Mouse (Mus musculus): ENCODE data around the gene Cd24a. TPM values are rescaled to one million over a fixed set of nuclear protein-coding genes. Genes with fewer than 3 reads are reported as not detected.
A peak's percentile ranks its signal among the peaks of the same experiment; 100 is the strongest.

Gene Cd24a
- polyA plus RNA-seq, 1 experiment from 2014 or later, result 938 TPM

DNA sequence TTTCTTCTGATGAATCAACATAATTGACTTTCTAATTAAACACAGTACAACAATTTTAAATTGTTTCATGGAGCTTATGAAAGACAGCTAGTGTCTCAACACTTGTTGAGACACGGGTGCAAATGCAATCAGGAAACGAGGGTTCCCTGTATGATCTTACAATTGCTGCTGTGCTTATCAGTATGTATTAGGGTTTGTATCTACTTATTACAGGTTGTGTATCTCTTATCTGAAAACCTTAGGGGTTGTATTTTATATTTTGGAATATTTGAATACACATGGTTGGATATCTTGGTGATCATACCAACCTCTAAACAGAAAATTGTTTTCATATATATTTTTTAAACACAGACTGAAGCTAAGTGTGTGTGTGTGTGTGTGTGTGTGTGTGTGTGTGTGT, 16.1 kb downstream of the Cd24a start:
- Histone ChIP-seq H3K9me3 (replicated peaks; ENCODE audit: control insufficient read depth, low read length) (no peaks in the 10 kb centered on the region), H3K27ac (ENCODE audit: low read length) (peak overlapping the region; percentile 97), H3K4me2 (ENCODE audit: low read depth, low read length) (peak overlapping the region; percentile 57), H3K4me3 (ENCODE audit: low read depth, low read length) (peak overlapping the region; percentile 65), H3K36me3 (ENCODE audit: control insufficient read depth, insufficient read depth) (no peaks in the 10 kb centered on the region), H3K9ac (ENCODE audit: low read depth, low read length) (peak overlapping the region; percentile 71), H3K4me1 (ENCODE audit: control insufficient read depth, low read depth, low read length) (peaks cover 73% of the 10 kb centered on the region), H3K27me3 (ENCODE audit: control insufficient read depth, insufficient read depth, low read depth, low read length) (no peaks in the 10 kb centered on the region)
- peak; percentile 33; the same call in 1 of the 2 replicates for ATAC-seq (ENCODE audit: low read depth)
- 15% methylated on average over 2 of the region's 2 CpGs for WGBS (ENCODE audit: insufficient replicate concordance)

DNA sequence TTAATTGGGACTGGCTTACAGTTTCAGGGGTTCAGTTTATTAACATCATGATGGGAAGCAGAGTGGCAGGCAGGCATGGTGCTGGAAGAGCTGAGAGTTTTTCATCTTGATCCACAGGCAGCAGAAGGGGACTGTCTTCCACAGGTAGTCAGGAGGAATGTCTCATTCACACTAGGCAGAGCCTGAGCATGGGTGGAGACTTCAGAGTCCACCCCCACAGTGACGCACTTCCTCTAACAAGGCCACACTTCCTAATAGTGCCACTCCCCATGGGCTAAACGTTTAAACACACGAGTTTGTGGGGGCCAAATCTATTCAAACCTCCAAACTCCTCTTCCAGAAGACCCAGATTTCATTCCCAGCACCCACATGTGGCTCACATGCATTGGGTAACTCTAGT, 16.8 kb downstream of the Cd24a start:
- H3K27me3 ChIP-seq (ENCODE audit: control insufficient read depth, insufficient read depth, low read depth, low read length), result no peaks in the 10 kb centered on the region
- ATAC-seq (ENCODE audit: low read depth), result peak; percentile 71
- no peaks in the 10 kb centered on the region for H3K9me3 ChIP-seq (replicated peaks; ENCODE audit: control insufficient read depth, low read length)
- H3K4me1 ChIP-seq (ENCODE audit: control insufficient read depth, low read depth, low read length), result peaks cover 71% of the 10 kb centered on the region
- WGBS (ENCODE audit: insufficient replicate concordance), result 39% methylated on average over 3 of the region's 3 CpGs
- peak overlapping the region; percentile 56 for H3K4me2 ChIP-seq (ENCODE audit: low read depth, low read length)
- H3K36me3 ChIP-seq (ENCODE audit: control insufficient read depth, insufficient read depth), result no peaks in the 10 kb centered on the region; the same call in 1 of the 2 replicates
- H3K27ac ChIP-seq (ENCODE audit: low read length), result peak overlapping the region; percentile 82
- peak overlapping the region; percentile 51 for H3K9ac ChIP-seq (ENCODE audit: low read depth, low read length)
- H3K4me3 ChIP-seq (ENCODE audit: low read depth, low read length), result peak overlapping the region; percentile 53

DNA sequence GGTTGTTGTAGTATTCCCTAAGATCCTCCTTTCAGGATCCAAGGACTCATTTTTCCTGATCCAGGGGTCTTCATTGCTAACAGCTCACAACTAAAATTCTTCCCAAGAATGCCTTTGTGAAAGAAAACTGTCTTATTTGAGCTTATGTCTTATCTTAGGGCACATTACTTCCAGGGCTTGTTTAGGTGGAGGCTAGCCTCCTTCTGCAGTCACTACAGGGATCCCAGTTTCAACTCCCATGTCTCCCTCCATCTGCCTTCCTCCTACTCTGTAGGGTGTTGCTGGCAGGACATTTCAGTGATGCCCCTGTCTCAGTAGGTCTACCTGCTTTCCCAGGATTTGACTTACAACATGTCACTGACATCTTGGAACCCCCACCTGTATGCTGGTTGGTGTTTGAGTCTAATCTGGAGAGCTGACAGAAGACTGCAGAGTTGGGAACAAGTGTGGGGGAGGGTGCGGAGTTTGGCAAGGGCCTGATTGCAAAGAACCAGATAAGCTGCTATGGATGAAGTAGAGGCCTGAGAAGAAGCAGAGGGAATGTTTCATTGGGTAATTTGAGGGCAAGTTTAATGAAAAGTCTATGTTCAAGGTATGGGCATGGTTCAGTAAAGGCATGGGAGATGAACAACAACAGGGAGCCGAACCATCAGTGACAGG, 20.1 kb downstream of the Cd24a start:
- 40% methylated on average over 2 of the region's 2 CpGs for WGBS (ENCODE audit: insufficient replicate concordance)
- peak overlapping the region; percentile 75 for H3K27ac ChIP-seq (ENCODE audit: low read length)
- H3K27me3 ChIP-seq (ENCODE audit: control insufficient read depth, insufficient read depth, low read depth, low read length), result no peaks in the 10 kb centered on the region
- peaks cover 52% of the 10 kb centered on the region for H3K4me1 ChIP-seq (ENCODE audit: control insufficient read depth, low read depth, low read length)
- no peaks in the 10 kb centered on the region for H3K9me3 ChIP-seq (replicated peaks; ENCODE audit: control insufficient read depth, low read length)
- peak overlapping the region; percentile 57 for H3K4me2 ChIP-seq (ENCODE audit: low read depth, low read length)
- H3K4me3 ChIP-seq (ENCODE audit: low read depth, low read length), result peak overlapping the region; percentile 27
- no peaks in the 10 kb centered on the region; the same call in 1 of the 2 replicates for H3K36me3 ChIP-seq (ENCODE audit: control insufficient read depth, insufficient read depth)
- H3K9ac ChIP-seq (ENCODE audit: low read depth, low read length), result peak overlapping the region; percentile 29
- peak; percentile 80 for ATAC-seq (ENCODE audit: low read depth)

DNA sequence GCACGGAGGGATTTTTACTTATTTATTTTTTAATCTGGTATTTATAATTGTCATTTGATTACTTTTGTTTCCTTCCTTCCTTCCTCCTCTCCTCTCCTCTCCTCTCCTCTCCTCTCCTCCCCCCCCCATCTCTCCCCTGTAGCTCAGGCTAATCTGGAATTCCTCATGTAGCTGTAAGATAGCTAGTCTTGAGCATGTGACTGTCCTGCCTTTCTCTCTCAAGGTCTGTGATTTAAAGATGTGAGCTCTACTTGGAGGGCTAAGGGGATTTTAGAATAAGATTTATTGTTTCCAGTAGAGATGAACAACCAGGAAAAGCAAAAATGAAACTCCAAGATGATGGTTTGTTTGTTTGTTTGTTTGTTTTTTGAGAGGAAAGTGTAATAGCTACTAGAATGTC, 23.0 kb downstream of the Cd24a start:
- Histone ChIP-seq H3K9me3 (replicated peaks; ENCODE audit: control insufficient read depth, low read length) (no peaks in the 10 kb centered on the region), H3K4me2 (ENCODE audit: low read depth, low read length) (no peak overlapping the region), H3K4me3 (ENCODE audit: low read depth, low read length) (no peak overlapping the region), H3K4me1 (ENCODE audit: control insufficient read depth, low read depth, low read length) (peaks cover 45% of the 10 kb centered on the region), H3K27me3 (ENCODE audit: control insufficient read depth, insufficient read depth, low read depth, low read length) (no peaks in the 10 kb centered on the region), H3K36me3 (ENCODE audit: control insufficient read depth, insufficient read depth) (peaks cover 6% of the 10 kb centered on the region), H3K9ac (ENCODE audit: low read depth, low read length) (no peak overlapping the region), H3K27ac (ENCODE audit: low read length) (no peak overlapping the region)
- no peak for ATAC-seq (ENCODE audit: low read depth)
- WGBS (ENCODE audit: insufficient replicate concordance), result 90% methylated on average over 1 of the region's 1 CpGs

DNA sequence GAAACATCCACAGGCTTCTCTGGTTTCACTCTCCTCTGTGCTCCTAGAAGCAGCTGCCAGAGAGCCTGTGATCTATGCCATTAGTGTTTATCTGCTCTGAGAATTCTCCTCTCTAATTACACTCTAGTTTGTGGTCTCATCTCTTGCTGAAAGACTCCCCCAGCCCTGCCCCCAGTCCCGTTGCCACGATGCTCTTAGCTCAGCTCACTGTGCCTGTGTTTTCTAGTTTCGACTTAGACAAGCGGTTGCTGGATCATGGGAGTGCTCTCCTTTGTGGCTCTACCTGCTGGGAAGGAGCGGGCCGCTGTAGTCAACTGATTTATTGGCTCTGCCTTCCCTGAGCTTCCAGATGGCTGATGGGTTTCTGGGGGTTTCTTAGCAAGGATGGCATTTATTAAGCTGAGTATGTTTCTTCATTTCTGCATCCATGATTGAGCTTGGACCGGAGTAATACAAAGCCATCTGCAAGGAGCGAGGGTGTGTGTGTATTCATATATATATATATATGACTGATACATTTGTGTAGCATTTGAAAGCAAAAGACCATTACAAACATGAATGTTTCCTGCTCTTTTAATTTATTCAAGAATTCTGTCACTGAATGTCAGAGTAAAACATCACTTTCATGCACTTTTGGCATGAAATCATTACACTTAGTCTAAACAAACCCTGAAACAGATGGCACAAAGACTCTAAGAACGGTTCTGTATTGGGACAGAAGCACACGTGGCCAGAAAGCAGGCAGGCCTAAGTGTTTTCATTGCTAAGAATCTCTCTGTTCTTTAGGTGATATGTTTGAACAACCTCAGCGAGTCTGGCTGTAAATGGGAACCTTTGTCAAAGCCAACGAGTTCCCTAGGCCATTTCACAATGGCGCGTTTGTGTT, 23.7 kb downstream of the Cd24a start:
- Histone ChIP-seq H3K36me3 (ENCODE audit: control insufficient read depth, insufficient read depth) (peaks cover 8% of the 10 kb centered on the region), H3K27ac (ENCODE audit: low read length) (no peak overlapping the region), H3K4me3 (ENCODE audit: low read depth, low read length) (no peak overlapping the region), H3K9ac (ENCODE audit: low read depth, low read length) (no peak overlapping the region), H3K27me3 (ENCODE audit: control insufficient read depth, insufficient read depth, low read depth, low read length) (no peaks in the 10 kb centered on the region), H3K9me3 (replicated peaks; ENCODE audit: control insufficient read depth, low read length) (no peaks in the 10 kb centered on the region), H3K4me1 (ENCODE audit: control insufficient read depth, low read depth, low read length) (peaks cover 45% of the 10 kb centered on the region), H3K4me2 (ENCODE audit: low read depth, low read length) (no peak overlapping the region)
- whole genome bisulfite sequencing (ENCODE audit: insufficient replicate concordance), result 53% methylated on average over 14 of the region's 14 CpGs
- no peak for ATAC-seq (ENCODE audit: low read depth)

DNA sequence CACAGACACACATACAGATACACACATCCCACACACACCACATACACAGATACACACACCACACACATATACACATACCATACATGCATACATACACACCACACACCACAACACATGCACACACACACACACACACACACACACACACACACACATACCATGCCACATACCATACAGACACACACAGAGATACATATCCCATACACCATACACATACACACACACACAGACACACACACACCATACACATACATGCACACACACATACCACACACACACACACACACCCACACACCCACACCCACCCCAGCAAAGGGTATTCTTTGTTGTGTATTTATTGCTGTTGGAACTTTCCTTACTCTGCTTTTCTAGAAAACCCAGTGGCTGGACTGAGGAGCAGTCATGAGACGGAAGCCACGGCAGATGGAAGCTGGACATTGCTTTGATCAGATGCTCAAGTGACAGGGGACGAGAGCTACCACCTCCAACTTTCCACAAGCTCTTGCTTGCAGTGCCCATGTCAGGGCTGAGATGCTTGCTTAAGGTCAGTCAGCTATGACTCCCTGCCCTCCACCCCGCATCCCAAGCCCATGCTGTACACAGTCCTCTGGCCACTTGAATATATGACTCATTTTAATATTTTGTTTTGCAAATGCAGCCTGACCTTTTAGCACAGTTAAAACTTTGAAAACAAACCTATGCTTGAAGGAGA, 26.0 kb downstream of the Cd24a start:
- Histone ChIP-seq H3K27me3 (ENCODE audit: control insufficient read depth, insufficient read depth, low read depth, low read length) (no peaks in the 10 kb centered on the region), H3K9ac (ENCODE audit: low read depth, low read length) (no peak overlapping the region), H3K9me3 (replicated peaks; ENCODE audit: control insufficient read depth, low read length) (no peaks in the 10 kb centered on the region), H3K36me3 (ENCODE audit: control insufficient read depth, insufficient read depth) (peaks cover 9% of the 10 kb centered on the region), H3K4me2 (ENCODE audit: low read depth, low read length) (no peak overlapping the region), H3K4me1 (ENCODE audit: control insufficient read depth, low read depth, low read length) (peaks cover 47% of the 10 kb centered on the region), H3K27ac (ENCODE audit: low read length) (no peak overlapping the region; the same call in 1 of the 2 replicates), H3K4me3 (ENCODE audit: low read depth, low read length) (no peak overlapping the region)
- no peak for ATAC-seq (ENCODE audit: low read depth)
- WGBS (ENCODE audit: insufficient replicate concordance), result 87% methylated on average over 4 of the region's 4 CpGs

DNA sequence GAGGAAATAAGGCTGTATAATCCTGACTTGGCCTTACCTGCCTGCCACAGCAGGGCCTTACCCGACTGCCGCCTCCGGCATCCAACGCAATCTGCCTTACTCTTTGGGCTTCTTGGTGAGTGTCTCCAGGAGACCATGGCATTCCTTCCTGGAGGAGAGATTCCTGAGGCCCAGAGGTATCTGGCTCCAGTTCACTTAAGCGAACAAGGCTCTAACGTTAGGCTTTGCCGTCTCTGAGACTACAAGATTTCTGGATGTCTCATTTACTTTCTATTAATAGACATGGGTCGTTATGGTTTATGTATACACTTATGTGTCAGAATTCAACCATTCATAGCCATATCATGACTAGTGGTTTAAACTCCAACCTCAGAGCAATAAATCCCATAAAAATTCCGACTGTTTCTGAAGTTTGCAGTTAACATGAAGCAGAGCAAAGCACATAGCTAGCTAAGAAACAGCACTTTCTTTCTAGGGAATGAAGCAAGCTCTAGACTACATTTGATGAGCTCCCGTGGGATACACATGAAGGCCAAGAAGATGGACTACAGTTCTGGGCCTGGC, 26.7 kb downstream of the Cd24a start:
- Histone ChIP-seq H3K36me3 (ENCODE audit: control insufficient read depth, insufficient read depth) (peaks cover 9% of the 10 kb centered on the region), H3K4me3 (ENCODE audit: low read depth, low read length) (no peak overlapping the region), H3K27ac (ENCODE audit: low read length) (peak overlapping the region; percentile 53), H3K4me1 (ENCODE audit: control insufficient read depth, low read depth, low read length) (peaks cover 47% of the 10 kb centered on the region), H3K4me2 (ENCODE audit: low read depth, low read length) (no peak overlapping the region), H3K9ac (ENCODE audit: low read depth, low read length) (peak overlapping the region; percentile 1; the same call in 1 of the 2 replicates), H3K27me3 (ENCODE audit: control insufficient read depth, insufficient read depth, low read depth, low read length) (no peaks in the 10 kb centered on the region), H3K9me3 (replicated peaks; ENCODE audit: control insufficient read depth, low read length) (no peaks in the 10 kb centered on the region)
- WGBS (ENCODE audit: insufficient replicate concordance), result 83% methylated on average over 10 of the region's 10 CpGs
- no peak for ATAC-seq (ENCODE audit: low read depth)

DNA sequence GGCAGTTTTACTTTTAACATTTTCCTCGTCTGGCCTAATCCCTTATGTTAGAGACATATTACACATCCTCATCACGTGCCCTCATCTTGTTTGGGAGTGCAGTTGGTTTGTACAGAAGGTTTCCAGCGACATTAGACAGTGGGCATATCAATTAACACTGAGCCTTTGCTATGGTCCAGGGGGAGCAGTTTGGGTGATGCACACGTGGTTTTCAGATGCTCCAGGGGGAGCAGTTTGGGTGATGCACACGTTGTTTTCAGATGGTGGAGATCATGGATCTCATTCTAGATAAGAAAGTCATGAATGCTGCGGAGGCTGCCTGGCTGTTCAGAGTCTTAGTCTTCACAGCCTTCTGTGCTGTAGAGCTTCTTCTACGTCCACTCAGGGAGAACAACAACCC, 27.8 kb downstream of the Cd24a start:
- H3K9me3 ChIP-seq (replicated peaks; ENCODE audit: control insufficient read depth, low read length), result no peaks in the 10 kb centered on the region
- H3K4me3 ChIP-seq (ENCODE audit: low read depth, low read length), result no peak overlapping the region
- H3K27ac ChIP-seq (ENCODE audit: low read length), result peak overlapping the region; percentile 64
- H3K4me1 ChIP-seq (ENCODE audit: control insufficient read depth, low read depth, low read length), result peaks cover 52% of the 10 kb centered on the region
- 58% methylated on average over 7 of the region's 7 CpGs for WGBS (ENCODE audit: insufficient replicate concordance)
- no peaks in the 10 kb centered on the region for H3K27me3 ChIP-seq (ENCODE audit: control insufficient read depth, insufficient read depth, low read depth, low read length)
- no peak overlapping the region for H3K4me2 ChIP-seq (ENCODE audit: low read depth, low read length)
- peak overlapping the region; percentile 38; the same call in 1 of the 2 replicates for H3K9ac ChIP-seq (ENCODE audit: low read depth, low read length)
- H3K36me3 ChIP-seq (ENCODE audit: control insufficient read depth, insufficient read depth), result peaks cover 9% of the 10 kb centered on the region
- no peak for ATAC-seq (ENCODE audit: low read depth)

Data from liver, embryonic 16.5 days (tissue).